Mouse (Mus musculus) heart, embryonic 12.5 days (tissue): ENCODE measurements around the gene Spata31d1b. TPM values are rescaled to one million over a fixed set of nuclear protein-coding genes. Genes with fewer than 3 reads are reported as not detected.
"Not testable (repeated sequence)": the region's sequence is repeated elsewhere in the genome, so short reads cannot be mapped to it uniquely, and the experiment has no call there.

ENCODE experiments used
- ATAC-seq: fragments of 200-750 bp; cut with Nextera tagmentation; 2 replicates; pipeline ENCODE4 v1.8.0; 2017; ENCODE audit warnings: moderate TSS enrichment, moderate library complexity; ENCODE audit not compliant: insufficient number of reproducible peaks, low FRiP score
- H3K27ac ChIP-seq: fragments of 300-500 bp; sonication (generic); 2 replicates; pipeline ENCODE4 v1.5.1; 2016; ENCODE audit warnings: mild to moderate bottlenecking, moderate library complexity; ENCODE audit not compliant: poor library complexity, severe bottlenecking
- H3K27me3 ChIP-seq: fragments of 300-500 bp; sonication (generic); replicated peaks from 2 replicates; pipeline ENCODE4 v1.6.1; 2016; ENCODE audit warnings: mild to moderate bottlenecking, moderate library complexity
- H3K36me3 ChIP-seq: fragments of 300-500 bp; sonication (generic); 2 replicates; pipeline ENCODE4 v1.6.1; 2016; ENCODE audit warnings: mild to moderate bottlenecking, moderate library complexity
- H3K4me1 ChIP-seq: fragments of 300-500 bp; sonication (generic); replicated peaks from 2 replicates; pipeline ENCODE4 v1.6.1; 2016; ENCODE audit warnings: mild to moderate bottlenecking
- H3K4me2 ChIP-seq: fragments of 300-500 bp; sonication (generic); 2 replicates; pipeline ENCODE4 v1.6.1; 2016; ENCODE audit warnings: mild to moderate bottlenecking, moderate library complexity
- H3K4me3 ChIP-seq: fragments of 300-500 bp; sonication (generic); 2 replicates; pipeline ENCODE4 v1.5.1; 2016; ENCODE audit warnings: mild to moderate bottlenecking
- H3K9ac ChIP-seq: fragments of 300-500 bp; sonication (generic); 2 replicates; pipeline ENCODE4 v1.6.1; 2016; ENCODE audit warnings: mild to moderate bottlenecking, moderate library complexity
- H3K9me3 ChIP-seq: fragments of 300-500 bp; sonication (generic); replicated peaks from 2 replicates; pipeline ENCODE4 v1.6.1; 2016; ENCODE audit warnings: mild to moderate bottlenecking, moderate library complexity
- WGBS: fragments of 180-500 bp; shearing (Covaris S2); methylation state at CpG from one replicate; pipeline ENCODE4 v1.1.7; 2016; 5-methylcytosine and 5-hydroxymethylcytosine counted together
- polyA plus RNA-seq: library from polyadenylated mRNA; unstranded; fragments of >200 nt; fragmentation: Nextera tagmentation; extraction: Ambion mirVana; gene quantifications from 2 replicates; pipeline ENCODE4 v1.2.1, GENCODE M21; 2016

Gene Spata31d1b
- polyA plus RNA-seq: not detected in 2 replicates

- not testable (repeated sequence) for ATAC-seq, H3K4me3 ChIP-seq, H3K9me3 ChIP-seq, H3K27ac ChIP-seq, H3K4me1 ChIP-seq, H3K36me3 ChIP-seq, H3K27me3 ChIP-seq, H3K4me2 ChIP-seq, H3K9ac ChIP-seq
- WGBS: 77% methylated on average over 3 of the region's 3 CpGs
Observed at GRCm38 (mm10) chr13:59711984-59712383, at the start of gene Spata31d1b. Gene Spata31d1b, plus strand, starts transcription at chr13:59712284.

GRCm38 (mm10) chr13:59663939-59664712, 48.0 kb upstream of the Spata31d1b start:
- 90% methylated on average over 19 of the region's 19 CpGs for WGBS
- H3K27me3 ChIP-seq: no peaks in the 10 kb centered on the region
- H3K9me3 ChIP-seq: no peaks in the 10 kb centered on the region
- no peak overlapping the region for H3K27ac ChIP-seq
- H3K9ac ChIP-seq: no peak overlapping the region
- H3K36me3 ChIP-seq: peaks cover 49% of the 10 kb centered on the region
- ATAC-seq: no peak
- H3K4me2 ChIP-seq: no peak overlapping the region
- no peak overlapping the region for H3K4me3 ChIP-seq
- peaks cover 10% of the 10 kb centered on the region for H3K4me1 ChIP-seq

- ATAC-seq: no peak
- WGBS: 87% methylated on average over 5 of the region's 5 CpGs
- Histone ChIP-seq H3K4me2 (no peak overlapping the region), H3K36me3 (peaks cover 29% of the 10 kb centered on the region), H3K4me1 (peaks cover 19% of the 10 kb centered on the region), H3K27ac (no peak overlapping the region), H3K4me3 (no peak overlapping the region), H3K27me3 (no peaks in the 10 kb centered on the region), H3K9me3 (no peaks in the 10 kb centered on the region), H3K9ac (no peak overlapping the region)
Observed at GRCm38 (mm10) chr13:59667763-59668162, 44.3 kb upstream of the Spata31d1b start.

GRCm38 (mm10) chr13:59668501-59669093, 43.5 kb upstream of the Spata31d1b start:
- Histone ChIP-seq H3K27ac (peak overlapping the region; percentile 28), H3K27me3 (no peaks in the 10 kb centered on the region), H3K4me3 (no peak overlapping the region), H3K4me1 (peaks cover 23% of the 10 kb centered on the region), H3K9ac (no peak overlapping the region), H3K4me2 (peak overlapping the region; percentile 13; the same call in 1 of the 2 replicates), H3K36me3 (peaks cover 23% of the 10 kb centered on the region), H3K9me3 (no peaks in the 10 kb centered on the region)
- WGBS: 30% methylated on average over 11 of the region's 11 CpGs
- ATAC-seq: peak; percentile 86

GRCm38 (mm10) chr13:59669946-59670345, 42.1 kb upstream of the Spata31d1b start:
- Histone ChIP-seq H3K9ac (no peak overlapping the region), H3K4me3 (no peak overlapping the region), H3K27me3 (no peaks in the 10 kb centered on the region), H3K36me3 (peaks cover 9% of the 10 kb centered on the region), H3K4me1 (peaks cover 34% of the 10 kb centered on the region), H3K9me3 (no peaks in the 10 kb centered on the region), H3K27ac (no peak overlapping the region), H3K4me2 (no peak overlapping the region)
- 93% methylated on average over 10 of the region's 10 CpGs for WGBS
- no peak for ATAC-seq

GRCm38 (mm10) chr13:59671521-59671920, 40.6 kb upstream of the Spata31d1b start:
- peaks cover 34% of the 10 kb centered on the region for H3K4me1 ChIP-seq
- no peak overlapping the region for H3K27ac ChIP-seq
- 0 out of 2 replicates have a peak, but pooled peaks cover 4% of the 10 kb centered on the region for H3K36me3 ChIP-seq
- WGBS: 72% methylated on average over 2 of the region's 2 CpGs
- ATAC-seq: no peak
- no peak overlapping the region for H3K9ac ChIP-seq
- no peak overlapping the region for H3K4me3 ChIP-seq
- H3K27me3 ChIP-seq: no peaks in the 10 kb centered on the region
- H3K4me2 ChIP-seq: no peak overlapping the region
- no peaks in the 10 kb centered on the region for H3K9me3 ChIP-seq

GRCm38 (mm10) chr13:59672248-59672647, 39.8 kb upstream of the Spata31d1b start:
- WGBS: 74% methylated on average over 6 of the region's 6 CpGs

GRCm38 (mm10) chr13:59673597-59673996, 38.5 kb upstream of the Spata31d1b start:
- Histone ChIP-seq H3K4me2 (0 out of 2 replicates have a peak overlapping the region, but pooled peaks have one; percentile 35), H3K9me3 (no peaks in the 10 kb centered on the region), H3K9ac (0 out of 2 replicates have a peak overlapping the region, but pooled peaks have one; percentile 33), H3K27ac (no peak overlapping the region), H3K4me1 (peaks cover 29% of the 10 kb centered on the region), H3K27me3 (no peaks in the 10 kb centered on the region), H3K4me3 (no peak overlapping the region), H3K36me3 (no peaks in the 10 kb centered on the region)
- 76% methylated on average over 7 of the region's 7 CpGs for WGBS
- no peak for ATAC-seq

More at GRCm38 (mm10) chr13:59672248-59672647, 39.8 kb upstream of the Spata31d1b start:
- Histone ChIP-seq H3K4me1 (peaks cover 34% of the 10 kb centered on the region), H3K36me3 (0 out of 2 replicates have a peak, but pooled peaks cover 1% of the 10 kb centered on the region), H3K27me3 (no peaks in the 10 kb centered on the region), H3K4me3 (no peak overlapping the region), H3K9ac (no peak overlapping the region), H3K4me2 (no peak overlapping the region), H3K9me3 (no peaks in the 10 kb centered on the region), H3K27ac (no peak overlapping the region)
- ATAC-seq: no peak

GRCm38 (mm10) chr13:59674215-59674614, 37.9 kb upstream of the Spata31d1b start:
- H3K4me2 ChIP-seq: peak overlapping the region; percentile 70
- no peak overlapping the region; the same call in 1 of the 2 replicates for H3K9ac ChIP-seq
- H3K36me3 ChIP-seq: no peaks in the 10 kb centered on the region
- WGBS: 20% methylated on average over 3 of the region's 3 CpGs
- peak overlapping the region; percentile 69 for H3K4me3 ChIP-seq
- peaks cover 23% of the 10 kb centered on the region for H3K4me1 ChIP-seq
- no peaks in the 10 kb centered on the region for H3K9me3 ChIP-seq
- H3K27me3 ChIP-seq: no peaks in the 10 kb centered on the region
- H3K27ac ChIP-seq: no peak overlapping the region; the same call in 1 of the 2 replicates
- ATAC-seq: no peak

GRCm38 (mm10) chr13:59674761-59675150, 37.3 kb upstream of the Spata31d1b start:
- H3K4me1 ChIP-seq: peaks cover 21% of the 10 kb centered on the region
- no peaks in the 10 kb centered on the region for H3K27me3 ChIP-seq
- peak overlapping the region; percentile 69 for H3K4me3 ChIP-seq
- H3K4me2 ChIP-seq: peak overlapping the region; percentile 70
- 0 out of 2 replicates have a peak overlapping the region, but pooled peaks have one; percentile 14 for H3K27ac ChIP-seq
- H3K36me3 ChIP-seq: no peaks in the 10 kb centered on the region
- no peaks in the 10 kb centered on the region for H3K9me3 ChIP-seq
- WGBS: 4% methylated on average over 13 of the region's 13 CpGs
- no peak for ATAC-seq
- H3K9ac ChIP-seq: peak overlapping the region; percentile 73
